Mouse (Mus musculus): ENCODE measurements at regions not wholly inside any gene's neighbourhood (a gene's known extent, or its start where the extent isn't known, plus 50 kb on each side); places are given as distances from the start of the nearest gene placed in this dataset.

- no peak overlapping the region for H3K27ac ChIP-seq (ENCODE audit: control insufficient read depth, insufficient read depth, low read depth, low read length, poor library complexity)
- no peak overlapping the region for H3K4me3 ChIP-seq (replicated peaks; ENCODE audit: control insufficient read depth, low read depth, low read length)
- no peak for TF ChIP-seq CTCF (IDR thresholded peaks at IDR 0.05; ENCODE audit: control insufficient read depth, insufficient read depth, low read length)
- TF ChIP-seq POLR2A (IDR thresholded peaks at IDR 0.05; ENCODE audit: borderline replicate concordance, control insufficient read depth, low read depth, low read length) = no peak
- WGBS = 61% methylated on average over 10 of the region's 10 CpGs
- no peaks in the 10 kb centered on the region; the same call in 1 of the 2 replicates for H3K4me1 ChIP-seq (ENCODE audit: control insufficient read depth, insufficient read depth, low read length)
These were observed 120.0 kb upstream of the Hes1 start for GRCm38 (mm10) chr16:29943963-29944860.

- Histone ChIP-seq H3K4me3 (replicated peaks; ENCODE audit: control insufficient read depth, low read depth, low read length) (no peak overlapping the region), H3K27ac (ENCODE audit: control insufficient read depth, insufficient read depth, low read depth, low read length, poor library complexity) (no peak overlapping the region), H3K4me1 (ENCODE audit: control insufficient read depth, insufficient read depth, low read length) (no peaks in the 10 kb centered on the region; the same call in 1 of the 2 replicates)
- TF ChIP-seq CTCF (IDR thresholded peaks at IDR 0.05; ENCODE audit: control insufficient read depth, insufficient read depth, low read length) (no peak), POLR2A (IDR thresholded peaks at IDR 0.05; ENCODE audit: borderline replicate concordance, control insufficient read depth, low read depth, low read length) (no peak)
- WGBS = 80% methylated on average over 5 of the region's 5 CpGs
These were observed 119.2 kb upstream of the Hes1 start for GRCm38 (mm10) chr16:29944966-29945365.

- H3K27ac ChIP-seq (ENCODE audit: control insufficient read depth, insufficient read depth, low read depth, low read length, poor library complexity) = peak overlapping the region; percentile 47; the same call in 1 of the 2 replicates
- WGBS = 2% methylated on average over 9 of the region's 9 CpGs
- H3K4me3 ChIP-seq (replicated peaks; ENCODE audit: control insufficient read depth, low read depth, low read length) = peak overlapping the region; percentile 33
- H3K4me1 ChIP-seq (ENCODE audit: control insufficient read depth, insufficient read depth, low read length) = no peaks in the 10 kb centered on the region; the same call in 1 of the 2 replicates
- TF ChIP-seq CTCF (IDR thresholded peaks at IDR 0.05; ENCODE audit: control insufficient read depth, insufficient read depth, low read length) (no peak), POLR2A (IDR thresholded peaks at IDR 0.05; ENCODE audit: borderline replicate concordance, control insufficient read depth, low read depth, low read length) (no peak)
These were observed 118.8 kb upstream of the Hes1 start for GRCm38 (mm10) chr16:29945376-29945890.

- WGBS = 6% methylated on average over 39 of the region's 39 CpGs
- peak overlapping the region; percentile 33 for H3K4me3 ChIP-seq (replicated peaks; ENCODE audit: control insufficient read depth, low read depth, low read length)
- peak overlapping the region; percentile 47 for H3K27ac ChIP-seq (ENCODE audit: control insufficient read depth, insufficient read depth, low read depth, low read length, poor library complexity)
- TF ChIP-seq CTCF (IDR thresholded peaks at IDR 0.05; ENCODE audit: control insufficient read depth, insufficient read depth, low read length) = no peak
- TF ChIP-seq POLR2A (IDR thresholded peaks at IDR 0.05; ENCODE audit: borderline replicate concordance, control insufficient read depth, low read depth, low read length) = no peak; the same call in 1 of the 2 replicates
- H3K4me1 ChIP-seq (ENCODE audit: control insufficient read depth, insufficient read depth, low read length) = no peaks in the 10 kb centered on the region; the same call in 1 of the 2 replicates
These were observed 118.1 kb upstream of the Hes1 start for GRCm38 (mm10) chr16:29945891-29946598.

GRCm38 (mm10) chr16:29946966-29947365, 117.2 kb upstream of the Hes1 start:
- WGBS = 66% methylated on average over 5 of the region's 5 CpGs
- Histone ChIP-seq H3K4me1 (ENCODE audit: control insufficient read depth, insufficient read depth, low read length) (no peaks in the 10 kb centered on the region; the same call in 1 of the 2 replicates), H3K27ac (ENCODE audit: control insufficient read depth, insufficient read depth, low read depth, low read length, poor library complexity) (no peak overlapping the region), H3K4me3 (replicated peaks; ENCODE audit: control insufficient read depth, low read depth, low read length) (no peak overlapping the region)
- no peak for TF ChIP-seq CTCF (IDR thresholded peaks at IDR 0.05; ENCODE audit: control insufficient read depth, insufficient read depth, low read length)
- no peak for TF ChIP-seq POLR2A (IDR thresholded peaks at IDR 0.05; ENCODE audit: borderline replicate concordance, control insufficient read depth, low read depth, low read length)

- H3K27ac ChIP-seq (ENCODE audit: control insufficient read depth, insufficient read depth, low read depth, low read length, poor library complexity) = no peak overlapping the region
- H3K4me1 ChIP-seq (ENCODE audit: control insufficient read depth, insufficient read depth, low read length) = no peaks in the 10 kb centered on the region; the same call in 1 of the 2 replicates
- TF ChIP-seq CTCF (IDR thresholded peaks at IDR 0.05; ENCODE audit: control insufficient read depth, insufficient read depth, low read length) (no peak), POLR2A (IDR thresholded peaks at IDR 0.05; ENCODE audit: borderline replicate concordance, control insufficient read depth, low read depth, low read length) (no peak)
- 55% methylated on average over 5 of the region's 5 CpGs for WGBS
- H3K4me3 ChIP-seq (replicated peaks; ENCODE audit: control insufficient read depth, low read depth, low read length) = no peak overlapping the region
These were observed 116.5 kb upstream of the Hes1 start for GRCm38 (mm10) chr16:29947670-29948069.

- no peak for TF ChIP-seq POLR2A (IDR thresholded peaks at IDR 0.05; ENCODE audit: borderline replicate concordance, control insufficient read depth, low read depth, low read length)
- no peak for TF ChIP-seq CTCF (IDR thresholded peaks at IDR 0.05; ENCODE audit: control insufficient read depth, insufficient read depth, low read length)
- Histone ChIP-seq H3K4me1 (ENCODE audit: control insufficient read depth, insufficient read depth, low read length) (peaks cover 2% of the 10 kb centered on the region; the same call in 1 of the 2 replicates), H3K27ac (ENCODE audit: control insufficient read depth, insufficient read depth, low read depth, low read length, poor library complexity) (no peak overlapping the region), H3K4me3 (replicated peaks; ENCODE audit: control insufficient read depth, low read depth, low read length) (no peak overlapping the region)
- 84% methylated on average over 9 of the region's 9 CpGs for WGBS
These were observed 114.0 kb upstream of the Hes1 start for GRCm38 (mm10) chr16:29950136-29950535.

GRCm38 (mm10) chr16:29950791-29951190, 113.4 kb upstream of the Hes1 start:
- 80% methylated on average over 4 of the region's 4 CpGs for WGBS
- TF ChIP-seq POLR2A (IDR thresholded peaks at IDR 0.05; ENCODE audit: borderline replicate concordance, control insufficient read depth, low read depth, low read length) (no peak), CTCF (IDR thresholded peaks at IDR 0.05; ENCODE audit: control insufficient read depth, insufficient read depth, low read length) (no peak)
- Histone ChIP-seq H3K4me3 (replicated peaks; ENCODE audit: control insufficient read depth, low read depth, low read length) (no peak overlapping the region), H3K4me1 (ENCODE audit: control insufficient read depth, insufficient read depth, low read length) (peaks cover 2% of the 10 kb centered on the region; the same call in 1 of the 2 replicates), H3K27ac (ENCODE audit: control insufficient read depth, insufficient read depth, low read depth, low read length, poor library complexity) (no peak overlapping the region)
